Mouse (Mus musculus) CD4-positive, CD25-positive, alpha-beta regulatory T cell, adult 2 months (primary cell): ENCODE results near the gene Cdk18.

Experiments used
- DNase-seq: peaks from one replicate; pipeline ENCODE4 v3.0.0-alpha.2; 2012; ENCODE audit warnings: low read depth, low spot score

The Cdk18 gene

DNA sequence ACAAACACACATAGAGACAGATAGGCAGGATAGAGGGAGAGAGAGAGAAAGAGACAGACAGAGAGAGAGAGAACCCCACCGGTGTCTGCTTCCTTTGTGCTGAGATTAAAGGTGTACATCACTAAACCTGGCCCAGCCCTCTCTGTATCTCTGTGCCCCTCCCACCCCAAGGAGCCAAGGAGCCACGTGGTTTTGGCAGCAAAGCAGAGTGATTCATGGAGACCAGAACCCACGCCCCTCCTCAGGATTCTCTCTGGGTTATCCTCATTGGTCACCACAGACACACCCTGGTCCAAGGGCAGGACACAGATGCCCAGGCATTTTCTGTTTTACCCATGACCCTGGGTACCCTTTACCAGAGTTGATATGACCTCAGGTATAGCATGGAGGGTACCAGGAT is 26.4 kb downstream of the Cdk18 start:
- no peak for DNase-seq

DNA sequence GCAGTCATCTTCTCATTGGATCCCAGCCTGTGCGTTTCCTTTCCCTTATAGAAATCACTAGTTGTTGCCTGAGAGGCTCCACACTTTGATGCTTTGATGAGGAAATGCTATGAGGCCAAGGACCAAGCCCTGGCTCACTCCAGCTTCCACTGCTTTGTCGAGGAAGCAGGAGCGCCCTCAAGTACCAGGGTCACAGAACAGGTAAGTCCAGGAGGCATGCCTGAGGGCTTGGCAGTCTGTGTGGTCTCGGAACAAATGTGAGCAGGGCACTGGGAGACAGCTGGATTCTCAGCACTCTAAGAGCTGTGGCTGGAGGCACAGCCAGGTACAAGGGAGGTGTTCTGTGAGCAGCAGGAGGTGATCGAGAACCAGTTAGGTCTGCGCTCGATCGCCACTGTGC is 27.1 kb downstream of the Cdk18 start:
- DNase-seq, result no peak

- DNase-seq, result no peak
Observed at GRCm38 (mm10) chr1:132111411-132111810, 28.1 kb downstream of the Cdk18 start.

DNA sequence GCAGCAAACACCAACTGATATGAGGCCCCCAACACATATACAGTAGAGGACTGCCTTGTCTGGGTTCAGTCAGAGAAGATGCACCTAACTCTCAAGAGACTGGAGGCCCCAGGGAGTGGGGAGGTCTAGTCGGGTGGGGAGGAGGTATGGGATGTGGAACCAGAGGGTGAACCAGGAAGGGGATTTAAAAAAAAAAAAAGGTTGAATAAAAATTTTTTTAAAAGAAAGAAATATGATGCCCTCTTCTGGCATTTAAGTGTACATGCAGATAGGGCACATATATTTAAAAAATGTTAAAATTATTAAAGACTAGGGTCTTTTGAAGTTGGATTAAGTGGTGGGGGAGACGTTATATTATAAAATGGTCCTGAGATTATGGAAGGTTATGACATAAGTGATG is 30.1 kb downstream of the Cdk18 start:
- DNase-seq, result no peak

DNA sequence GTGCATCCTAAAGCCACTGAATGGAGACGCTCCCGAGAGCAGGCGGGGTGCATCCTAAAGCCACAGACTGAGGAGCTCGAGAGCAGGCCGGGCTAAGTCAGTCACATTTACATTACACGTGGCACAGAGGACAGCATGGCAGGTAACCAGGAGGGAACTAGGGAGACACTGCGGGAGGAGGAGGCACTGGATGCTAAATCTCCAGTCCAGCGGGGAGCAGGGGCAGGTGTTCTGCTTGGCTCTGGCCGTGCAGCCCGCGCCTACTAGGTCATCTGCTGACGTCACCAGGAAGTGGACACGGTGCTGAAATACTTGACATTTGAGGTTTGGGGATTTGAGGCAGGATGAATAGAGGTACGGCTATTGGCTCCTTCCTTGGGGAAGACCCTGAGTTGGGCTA is 35.1 kb downstream of the Cdk18 start:
- DNase-seq, result no peak

- DNase-seq, result no peak
Observed at GRCm38 (mm10) chr1:132101953-132102697, 37.4 kb downstream of the Cdk18 start.

GRCm38 (mm10) chr1:132099775-132100174 is 39.7 kb downstream of the Cdk18 start:
- DNase-seq, result no peak

DNA sequence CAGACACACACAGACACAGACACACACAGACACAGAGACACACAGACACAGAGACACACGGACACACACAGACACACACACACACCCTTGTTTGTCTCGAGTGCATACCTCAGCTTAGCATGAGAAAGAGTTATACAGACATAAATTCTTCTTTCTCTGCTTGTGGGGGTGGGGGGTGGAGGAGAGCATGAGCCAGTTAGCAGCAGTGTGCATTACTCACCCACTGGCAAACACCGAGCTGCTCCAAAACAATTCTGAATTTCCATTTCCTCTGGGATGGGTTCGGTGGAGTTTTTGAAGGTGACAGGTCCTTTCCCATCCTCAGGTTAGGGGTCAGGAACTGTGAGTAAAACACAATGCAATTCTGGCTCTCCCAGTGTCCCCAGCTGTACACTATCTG is 40.5 kb downstream of the Cdk18 start:
- no peak for DNase-seq

GRCm38 (mm10) chr1:132098076-132098475 is 41.4 kb downstream of the Cdk18 start:
- DNase-seq, result no peak

- DNase-seq, result no peak
Observed at GRCm38 (mm10) chr1:132095356-132096004, 44.0 kb downstream of the Cdk18 start.

DNA sequence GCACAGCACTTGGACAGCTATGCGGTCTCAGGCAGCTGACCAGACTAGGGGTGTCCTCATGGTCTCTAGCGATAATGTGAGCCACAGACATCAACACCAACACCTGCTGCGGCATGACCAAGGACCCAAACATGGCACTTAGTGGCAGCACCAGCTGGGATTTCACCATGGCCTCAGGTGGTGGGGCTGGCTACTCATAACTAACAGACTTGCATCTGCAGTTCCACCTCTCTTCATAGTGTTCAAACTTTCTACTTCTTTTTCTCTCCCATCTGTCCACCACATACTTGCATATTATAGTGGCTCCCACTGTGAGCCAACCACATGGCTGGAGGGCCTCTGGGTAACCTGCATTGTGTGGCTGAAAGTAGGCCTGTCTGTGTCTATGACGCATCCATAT is 46.2 kb downstream of the Cdk18 start:
- DNase-seq, result no peak

DNA sequence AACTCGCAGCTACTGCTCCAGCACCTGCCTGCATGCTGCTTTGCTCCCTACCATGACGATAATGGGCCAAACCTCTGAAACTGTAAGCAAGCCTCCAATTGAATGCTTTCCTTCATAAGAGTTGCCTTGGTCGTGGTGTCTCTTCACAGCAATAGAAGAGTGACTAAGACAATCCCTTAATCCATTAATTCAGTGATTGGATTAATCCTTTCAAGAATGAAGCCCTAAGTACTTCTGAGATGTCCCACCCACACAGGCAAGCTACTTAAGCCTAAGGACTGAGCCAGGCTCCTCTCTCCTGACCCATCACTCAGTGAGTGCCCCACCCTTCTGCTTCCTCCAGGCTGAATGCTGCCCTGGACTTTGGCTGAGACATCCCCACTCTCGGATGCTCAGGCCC is 49.2 kb downstream of the Cdk18 start:
- DNase-seq, result no peak

DNA sequence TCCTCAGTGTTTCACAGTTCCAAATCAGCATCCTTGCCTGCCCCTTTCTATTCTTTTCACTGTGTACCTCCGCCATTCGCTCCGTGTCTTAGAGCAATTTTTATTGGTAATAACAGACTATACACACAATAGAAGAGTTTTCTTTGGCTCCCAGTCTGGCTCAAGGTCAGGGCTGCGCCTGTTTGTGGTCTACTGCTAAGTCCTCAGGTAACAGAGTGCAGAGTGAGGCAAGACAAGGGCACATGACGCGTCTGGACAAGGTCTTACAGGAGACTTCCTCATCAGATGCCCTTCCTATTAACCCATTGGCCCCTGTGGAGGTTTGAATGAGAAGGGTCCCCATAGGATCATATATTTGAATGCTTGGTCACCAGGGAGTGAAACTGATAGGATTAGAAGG is 49.7 kb downstream of the Cdk18 start:
- DNase-seq, result no peak

DNA sequence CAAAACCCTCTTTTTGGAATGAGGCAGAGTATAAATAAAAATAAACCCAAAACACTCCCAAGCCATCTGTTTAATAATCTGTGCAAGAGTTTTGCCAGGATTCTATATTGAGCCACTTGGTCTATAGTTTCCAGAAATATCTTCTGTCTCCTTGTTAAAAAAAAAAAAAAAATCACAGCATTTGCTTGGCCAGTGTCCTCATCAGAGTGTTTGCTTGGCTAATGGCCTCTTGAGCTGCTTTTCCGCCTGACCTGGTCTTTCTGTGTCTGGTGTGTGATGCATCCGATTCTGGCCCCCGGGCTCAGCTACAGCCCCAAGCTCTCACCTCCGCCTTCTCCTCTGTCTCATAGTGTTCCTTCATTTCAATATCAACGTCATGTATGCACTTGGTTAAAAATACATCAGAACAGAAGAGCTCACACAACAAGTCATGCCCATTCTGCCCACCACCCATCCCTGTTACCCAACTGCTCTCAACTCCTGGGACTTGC is 51.3 kb downstream of the Cdk18 start:
- no peak for DNase-seq

DNA sequence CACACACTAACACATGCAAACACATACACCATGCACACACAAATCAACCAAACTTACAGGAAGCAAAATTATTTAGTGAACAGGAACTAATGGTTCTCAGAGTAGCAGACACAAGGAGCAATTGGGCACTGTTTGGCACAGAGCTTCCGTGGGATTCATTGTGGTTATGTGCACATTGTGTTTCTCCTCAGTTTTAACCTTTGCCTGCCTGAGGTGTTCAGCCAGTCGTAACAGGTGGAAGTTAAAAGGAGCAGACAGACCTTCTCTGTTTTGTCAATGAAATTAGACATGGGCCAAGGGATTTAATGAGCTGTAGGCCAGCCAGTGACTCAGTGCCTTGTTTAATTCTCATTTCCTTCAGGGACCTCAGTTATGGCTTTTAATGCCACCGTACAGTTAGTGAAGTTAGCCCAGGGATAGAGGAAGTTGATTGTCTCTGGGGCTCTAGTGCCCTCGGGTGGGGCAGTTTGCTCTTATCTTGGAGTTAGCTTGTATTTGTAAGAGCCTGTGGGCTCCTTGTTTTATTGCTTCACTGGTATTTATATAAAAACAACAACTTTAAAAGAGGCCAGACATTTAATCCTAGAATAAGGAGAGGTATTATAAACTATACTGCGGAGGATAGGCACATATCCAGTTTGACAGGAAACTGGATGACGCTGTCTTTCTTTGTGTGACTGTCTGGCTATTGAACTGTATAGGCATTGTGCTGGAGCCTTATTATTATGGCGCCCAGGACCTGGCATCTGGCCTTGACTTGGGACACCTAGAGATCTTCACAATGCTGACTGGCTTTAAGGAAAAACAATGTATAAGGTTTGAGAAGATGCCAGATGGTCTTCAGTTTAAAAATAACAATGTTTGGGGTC is 54.1 kb downstream of the Cdk18 start:
- no peak for DNase-seq

DNA sequence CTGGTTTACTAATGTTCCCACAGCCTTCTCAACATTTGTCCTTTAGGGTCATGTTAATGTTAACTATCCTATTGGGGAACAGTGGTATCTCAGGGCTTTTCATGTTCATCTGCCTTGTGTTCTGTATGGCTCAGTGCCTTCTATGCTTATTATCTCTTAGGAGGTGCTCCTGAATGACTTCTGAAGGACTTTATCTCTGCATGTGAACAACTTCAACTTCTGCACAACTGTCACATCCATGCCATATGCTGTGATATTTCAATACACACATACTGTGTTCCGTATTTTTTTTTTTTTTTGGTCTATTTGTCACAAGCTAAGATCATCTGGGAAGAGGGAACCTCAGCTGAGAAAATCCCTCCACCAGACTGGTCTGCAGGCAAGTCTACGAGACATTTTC is 61.1 kb downstream of the Cdk18 start:
- no peak for DNase-seq

GRCm38 (mm10) chr1:132075576-132075975 is 63.9 kb downstream of the Cdk18 start:
- DNase-seq, result no peak

DNA sequence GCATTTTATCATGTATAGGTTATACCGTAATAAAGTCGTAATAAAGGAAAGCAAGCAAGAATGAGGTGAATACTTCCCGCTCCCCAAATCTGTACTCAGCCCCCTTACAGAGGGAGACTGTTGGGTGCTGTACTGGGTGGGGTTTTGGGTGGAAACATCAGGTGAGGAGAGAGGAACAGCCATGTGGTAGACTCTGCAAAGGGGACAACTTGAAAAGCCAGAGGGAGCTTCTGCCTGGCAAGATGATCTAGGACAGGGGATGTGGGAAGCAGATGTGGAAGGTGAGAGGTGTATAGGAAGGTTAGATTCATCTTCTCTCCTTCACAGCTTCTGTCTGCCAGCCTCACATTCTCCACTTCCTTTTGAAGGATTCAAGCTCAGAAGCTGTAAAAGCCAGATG is 68.8 kb downstream of the Cdk18 start:
- DNase-seq, result no peak

- no peak for DNase-seq
Observed at GRCm38 (mm10) chr1:132069436-132069835, 70.0 kb downstream of the Cdk18 start.

GRCm38 (mm10) chr1:132067261-132068255 is 71.9 kb downstream of the Cdk18 start, which contains the start of gene Mfsd4a:
TSS of gene Mfsd4a (minus strand) at chr1:132068062.
- peak; percentile 42 for DNase-seq
